Mouse (Mus musculus) heart, adult 2 months (tissue): ENCODE results near the gene Rnaseh2a. TPM values are rescaled to one million over a fixed set of nuclear protein-coding genes. Genes with fewer than 3 reads are reported as not detected.
A peak's percentile ranks its signal among the peaks of the same experiment; 100 is the strongest.

Experiments used
- DNase-seq, 2 experiments: peaks; one replicate each; pipeline ENCODE4 v3.0.0; 2021
- H3K27ac ChIP-seq: fragments of 200-600 bp; 2 replicates; pipeline ENCODE4 v1.8.1; 2022
- H3K27me3 ChIP-seq: fragments of 200-500 bp; 2 replicates; pipeline ENCODE4 v1.6.1; 2012; ENCODE audit warnings: mild to moderate bottlenecking, low read length, inconsistent platforms, mixed read lengths; ENCODE audit not compliant: control insufficient read depth, insufficient read depth
- H3K36me3 ChIP-seq: fragments of 200-500 bp; 2 replicates; pipeline ENCODE4 v1.6.1; 2012; ENCODE audit warnings: low read length, inconsistent platforms; ENCODE audit not compliant: control insufficient read depth, insufficient read depth
- H3K4me1 ChIP-seq: fragments of 200-500 bp; 2 replicates; pipeline ENCODE4 v1.6.1; 2011; ENCODE audit warnings: low read length; ENCODE audit not compliant: control insufficient read depth, insufficient read depth
- H3K4me3 ChIP-seq: fragments of 200-600 bp; 2 replicates; pipeline ENCODE4 v1.8.1; 2022
- H3K79me2 ChIP-seq: fragments of 200-500 bp; replicated peaks from 2 replicates; pipeline ENCODE4 v1.6.1; 2012; ENCODE audit warnings: mild to moderate bottlenecking, inconsistent platforms, low read length, moderate library complexity, mixed read lengths; ENCODE audit not compliant: control insufficient read depth, insufficient read depth
- H3K9ac ChIP-seq: fragments of 200-500 bp; 2 replicates; pipeline ENCODE4 v1.6.1; 2012; ENCODE audit warnings: low read depth, mild to moderate bottlenecking, control low read depth, inconsistent platforms, low read length, mixed read lengths
- CTCF ChIP-seq: fragments of 200-600 bp; IDR thresholded peaks from 2 replicates; pipeline ENCODE4 v1.8.1; 2022; ENCODE audit warnings: antibody characterized with exemption, mild to moderate bottlenecking, moderate library complexity
- EP300 ChIP-seq: fragments of 200-500 bp; IDR thresholded peaks from 2 replicates; pipeline ENCODE4 v1.6.1; 2011; ENCODE audit warnings: low read depth, low read length, control low read depth; ENCODE audit not compliant: insufficient read depth
- POLR2A ChIP-seq: fragments of 200-500 bp; IDR thresholded peaks from 2 replicates; pipeline ENCODE4 v1.6.1; 2011; ENCODE audit warnings: mild to moderate bottlenecking, low read depth, low read length, control low read depth; ENCODE audit not compliant: insufficient read depth
- WGBS: fragments of 180-500 bp; shearing (Covaris S2); methylation state at CpG from one replicate; pipeline ENCODE4 v1.1.7; 2018; 5-methylcytosine and 5-hydroxymethylcytosine counted together
- intact Hi-C: fragments of 180-260 bp; cut with DNase I; formaldehyde crosslinking; loops from one replicate; pipeline ENCODE4 v1.15.1; 2025
- polyA plus RNA-seq: library from polyadenylated mRNA; depleted of rRNA; stranded (reverse); fragments of >200 nt; gene quantifications from 2 replicates; pipeline ENCODE4 v1.2.3, GENCODE M21; 2012
- total RNA-seq, 2 experiments: library from RNA; stranded (reverse); gene quantifications; 2 replicates each; pipeline ENCODE4 v1.2.3; 2021

Rnaseh2a gene
- total and polyA plus RNA-seq, 3 experiments, result 33.7 to 50.5 (median 38.1) TPM

- Histone ChIP-seq H3K9ac (no peak overlapping the region), H3K27me3 (peaks cover 9% of the 10 kb centered on the region), H3K79me2 (no peaks in the 10 kb centered on the region), H3K27ac (no peak overlapping the region), H3K4me3 (no peak overlapping the region), H3K4me1 (no peaks in the 10 kb centered on the region; the same call in 1 of the 2 replicates), H3K36me3 (no peaks in the 10 kb centered on the region)
- WGBS, result 15% methylated on average over 28 of the region's 28 CpGs
- TF ChIP-seq EP300, result no peak
- TF ChIP-seq CTCF, result no peak
- no peak for TF ChIP-seq POLR2A
- no peak for DNase-seq
- intact Hi-C loops, result no loop called here
These were observed 41.7 kb upstream of the Rnaseh2a start for GRCm38 (mm10) chr8:85011242-85011641.

- no peak overlapping the region for H3K27ac ChIP-seq
- H3K36me3 ChIP-seq, result no peaks in the 10 kb centered on the region
- H3K27me3 ChIP-seq, result peaks cover 6% of the 10 kb centered on the region; the same call in 1 of the 2 replicates
- H3K4me3 ChIP-seq, result no peak overlapping the region
- TF ChIP-seq POLR2A (no peak), CTCF (peak; percentile 62)
- DNase-seq, result peak in 1 of 2 experiments; percentile 54
- H3K79me2 ChIP-seq, result no peaks in the 10 kb centered on the region
- 12% methylated on average over 25 of the region's 25 CpGs for WGBS
- no peak overlapping the region for H3K9ac ChIP-seq
- intact Hi-C loops, result no loop called here
- H3K4me1 ChIP-seq, result no peaks in the 10 kb centered on the region
These were observed 38.1 kb upstream of the Rnaseh2a start for GRCm38 (mm10) chr8:85007686-85008085.

GRCm38 (mm10) chr8:84997649-84998295 lies 28.2 kb upstream of the Rnaseh2a start:
- Histone ChIP-seq H3K9ac (0 out of 2 replicates have a peak overlapping the region, but pooled peaks have one; percentile 8), H3K36me3 (no peaks in the 10 kb centered on the region), H3K79me2 (no peaks in the 10 kb centered on the region), H3K27ac (no peak overlapping the region), H3K4me3 (no peak overlapping the region), H3K27me3 (no peaks in the 10 kb centered on the region), H3K4me1 (peaks cover 1% of the 10 kb centered on the region; the same call in 1 of the 2 replicates)
- peak; percentile 89 to 92 for DNase-seq
- WGBS, result 7% methylated on average over 19 of the region's 19 CpGs
- intact Hi-C loops, result loop anchor here (1.0 to 5.0 kb wide), 2 partner anchors 40 to 69 kb away; no protein-coding TSS in a partner anchor
- TF ChIP-seq CTCF, result peak; percentile 99
- peak; percentile 52; the same call in 1 of the 2 replicates for TF ChIP-seq EP300
- TF ChIP-seq POLR2A, result no peak

- Histone ChIP-seq H3K4me3 (no peak overlapping the region), H3K27me3 (no peaks in the 10 kb centered on the region), H3K9ac (no peak overlapping the region), H3K4me1 (peaks cover 1% of the 10 kb centered on the region; the same call in 1 of the 2 replicates), H3K79me2 (no peaks in the 10 kb centered on the region), H3K27ac (no peak overlapping the region), H3K36me3 (no peaks in the 10 kb centered on the region)
- WGBS, result 91% methylated on average over 5 of the region's 5 CpGs
- DNase-seq, result peak in 1 of 2 experiments; percentile 14
- no peak for TF ChIP-seq POLR2A
- no peak for TF ChIP-seq CTCF
- no peak for TF ChIP-seq EP300
- intact Hi-C loops, result loop anchor here (5.0 kb wide), 1 partner anchor 40 kb away; no protein-coding TSS in a partner anchor
These were observed 27.4 kb upstream of the Rnaseh2a start for GRCm38 (mm10) chr8:84996978-84997377.

DNA sequence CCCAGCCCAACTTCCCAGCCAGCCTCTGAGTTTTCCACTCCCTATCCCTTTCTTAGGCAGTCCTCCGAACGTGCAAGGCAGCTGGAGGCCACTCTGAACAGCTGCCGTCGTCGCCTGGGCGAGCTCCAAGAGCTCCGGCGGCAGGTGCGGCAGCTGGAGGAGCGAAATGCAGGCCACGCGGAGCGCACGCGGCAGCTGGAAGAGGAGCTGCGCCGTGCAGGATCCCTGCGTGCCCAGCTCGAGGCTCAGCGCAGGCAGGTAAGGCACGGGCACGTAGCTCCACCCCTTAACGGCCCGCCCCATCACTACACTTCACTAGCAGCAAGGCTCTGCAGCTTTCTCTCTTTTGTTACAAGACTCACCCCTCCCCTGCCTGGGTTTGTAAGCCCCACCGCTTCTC lies 26.1 kb upstream of the Rnaseh2a start:
- TF ChIP-seq EP300 (no peak), POLR2A (no peak), CTCF (no peak)
- no peaks in the 10 kb centered on the region for H3K36me3 ChIP-seq
- intact Hi-C loops, result loop anchor here (5.0 kb wide), 1 partner anchor 38 kb away; no protein-coding TSS in a partner anchor
- H3K27ac ChIP-seq, result no peak overlapping the region
- H3K79me2 ChIP-seq, result no peaks in the 10 kb centered on the region
- H3K4me1 ChIP-seq, result peaks cover 3% of the 10 kb centered on the region
- WGBS, result 36% methylated on average over 25 of the region's 25 CpGs
- DNase-seq, result peak in 1 of 2 experiments; percentile 17
- H3K27me3 ChIP-seq, result no peaks in the 10 kb centered on the region
- no peak overlapping the region for H3K4me3 ChIP-seq
- no peak overlapping the region for H3K9ac ChIP-seq

GRCm38 (mm10) chr8:84994375-84994774 lies 24.8 kb upstream of the Rnaseh2a start:
- H3K27me3 ChIP-seq, result no peaks in the 10 kb centered on the region
- no peak for TF ChIP-seq POLR2A
- no peak for TF ChIP-seq CTCF
- TF ChIP-seq EP300, result no peak
- H3K36me3 ChIP-seq, result no peaks in the 10 kb centered on the region
- no peak overlapping the region for H3K27ac ChIP-seq
- DNase-seq, result no peak
- no peaks in the 10 kb centered on the region for H3K79me2 ChIP-seq
- intact Hi-C loops, result no loop called here
- WGBS, result 90% methylated on average over 9 of the region's 9 CpGs
- H3K4me1 ChIP-seq, result peaks cover 5% of the 10 kb centered on the region
- H3K9ac ChIP-seq, result no peak overlapping the region
- no peak overlapping the region for H3K4me3 ChIP-seq
